Mouse (Mus musculus) megakaryocyte, embryonic 14.5 days (primary cell): Measurements from ENCODE around the gene Alyref.

Source experiments
- FLI1 ChIP-seq: IDR thresholded peaks from 2 replicates; pipeline ENCODE4 v1.6.1; 2012; ENCODE audit warnings: low read length, inconsistent platforms, mixed read lengths
- GATA1 ChIP-seq: IDR thresholded peaks from 3 replicates; pipeline ENCODE4 v1.6.1; 2012; ENCODE audit warnings: mixed read lengths, low read length, inconsistent platforms, borderline replicate concordance

DNA sequence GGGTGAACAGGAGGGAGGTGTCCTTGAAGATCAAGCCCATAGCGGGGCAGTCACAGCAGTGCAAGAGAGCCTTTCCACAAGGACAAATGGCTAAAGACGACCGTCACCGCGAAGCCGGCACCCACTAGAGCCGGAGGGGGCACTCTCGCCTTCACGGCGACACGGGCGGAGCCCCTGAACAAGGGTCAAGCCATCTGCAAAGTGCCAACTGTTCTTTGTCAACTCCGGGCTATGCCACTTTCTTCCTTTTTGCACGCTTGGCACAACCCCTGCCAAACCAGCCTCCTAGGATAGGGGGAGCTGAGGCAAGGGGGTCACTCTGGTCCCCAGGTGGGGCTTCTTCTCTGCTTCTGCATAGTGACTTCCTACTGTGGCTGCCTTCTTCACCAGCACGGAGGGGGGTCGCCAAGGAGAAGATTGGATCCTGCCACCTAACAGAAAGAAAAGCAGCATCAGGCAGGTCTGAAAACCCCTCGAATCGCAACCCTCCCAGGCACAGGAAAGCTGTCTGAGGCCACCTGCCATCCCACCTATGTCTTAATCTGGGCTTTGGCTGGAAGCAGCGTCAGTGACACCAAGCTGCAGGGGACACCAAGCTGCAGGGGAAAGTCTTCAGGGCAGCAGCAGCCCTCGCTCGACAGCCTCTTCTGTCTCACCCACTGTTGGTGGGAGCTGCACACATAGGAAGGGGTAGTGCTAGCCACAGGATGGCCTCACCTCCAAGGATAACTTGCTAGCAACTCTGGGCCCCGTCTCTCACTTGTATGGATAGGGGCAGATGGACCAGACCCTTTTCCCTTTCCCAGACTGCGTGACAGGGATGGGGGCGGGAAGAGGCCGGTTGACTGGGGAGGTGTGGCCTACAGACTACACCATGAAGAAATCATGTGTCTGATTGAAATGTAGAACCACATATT lies 20.7 kb upstream of the Alyref start:
- TF ChIP-seq GATA1 (no peak), FLI1 (no peak)
